Mouse (Mus musculus): ENCODE measurements around the gene Sgip1. TPM values are rescaled to one million over a fixed set of nuclear protein-coding genes. Genes with fewer than 3 reads are reported as not detected.

Gene Sgip1
- 0.10 TPM for polyA plus RNA-seq (2012; fragmentation: generic; extraction: Trizol)

DNA sequence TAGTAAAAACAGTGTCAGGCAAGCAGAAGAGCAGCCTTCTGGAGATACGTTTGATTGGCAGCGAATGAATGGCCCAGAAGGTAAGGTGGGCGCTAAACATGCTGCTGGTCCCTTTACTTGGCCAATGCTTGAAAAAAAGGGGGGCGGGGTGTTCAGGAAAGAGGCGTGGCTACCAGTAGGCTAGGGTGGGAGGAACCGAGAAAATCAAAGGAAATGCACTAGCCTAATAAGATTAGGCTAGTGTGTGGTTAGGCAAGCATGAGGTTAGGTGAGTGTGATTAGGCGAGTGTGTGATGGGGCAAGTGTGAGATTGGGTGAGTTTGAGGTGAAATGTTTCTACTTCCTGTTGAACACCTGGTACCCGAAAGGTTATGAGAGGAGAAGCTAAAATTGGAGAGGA is at the start of gene Sgip1:
Sgip1 (plus strand) TSS at position 11 of the 400 bp plus-strand sequence.
- Histone ChIP-seq H3K79me2 (ENCODE audit: control insufficient read depth, insufficient read depth) (no peaks in the 10 kb centered on the region), H3K27me3 (ENCODE audit: control insufficient read depth, insufficient read depth, insufficient read length) (no peaks in the 10 kb centered on the region), H3K36me3 (ENCODE audit: control insufficient read depth, insufficient read depth) (no peaks in the 10 kb centered on the region), H3ac (ENCODE audit: control insufficient read depth, insufficient read length) (no peak within 1 kb of the TSS), H3K4me3 (no peak within 1 kb of the TSS), H3K4me2 (ENCODE audit: low read depth) (no peak within 1 kb of the TSS)
- no peak for TF ChIP-seq MYOD1 (IDR thresholded peaks at IDR 0.05; ENCODE audit: control insufficient read depth in 1 of 3, insufficient read length in 2 of 3, low read depth in 2 of 3)

DNA sequence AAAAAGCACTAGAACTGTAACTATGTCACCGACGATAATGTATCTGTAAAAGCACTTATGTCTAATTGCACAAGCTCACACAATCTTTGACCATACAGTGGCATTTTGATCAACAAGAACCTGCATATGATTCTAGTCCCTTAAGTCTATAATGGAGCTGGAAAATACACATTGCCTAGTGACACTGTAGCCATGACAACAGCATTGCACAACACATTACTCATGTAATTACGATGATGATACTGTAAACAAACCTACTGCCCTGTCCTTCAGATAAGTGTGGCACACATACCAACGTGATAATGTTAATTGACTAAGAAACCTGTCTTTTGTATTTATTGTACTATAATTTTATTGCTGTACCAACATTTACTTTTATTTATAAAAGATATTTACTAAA is 49.7 kb upstream of the Sgip1 start:
- Histone ChIP-seq H3K4me3 (no peak overlapping the region), H3K4me2 (ENCODE audit: low read depth) (no peak overlapping the region), H3K79me2 (ENCODE audit: control insufficient read depth, insufficient read depth) (no peaks in the 10 kb centered on the region), H3ac (ENCODE audit: control insufficient read depth, insufficient read length) (no peak overlapping the region), H3K27me3 (ENCODE audit: control insufficient read depth, insufficient read depth, insufficient read length) (no peaks in the 10 kb centered on the region), H3K36me3 (ENCODE audit: control insufficient read depth, insufficient read depth) (no peaks in the 10 kb centered on the region)
- no peak for TF ChIP-seq TCF12 (IDR thresholded peaks at IDR 0.05; ENCODE audit: insufficient read depth, poor library complexity, severe bottlenecking)
- no peak for TF ChIP-seq POLR2AphosphoS2 (IDR thresholded peaks at IDR 0.05; ENCODE audit: insufficient read length, low read depth)
- TF ChIP-seq E2F4 (IDR thresholded peaks at IDR 0.05; ENCODE audit: insufficient read depth) = no peak
- TF ChIP-seq SRF (IDR thresholded peaks at IDR 0.05; ENCODE audit: control insufficient read depth, insufficient read length, low read depth) = no peak
- no peak for TF ChIP-seq TCF3 (IDR thresholded peaks at IDR 0.05; ENCODE audit: insufficient read length, low read depth)
- no peak for TF ChIP-seq MYOD1 (IDR thresholded peaks at IDR 0.05; ENCODE audit: control insufficient read depth in 1 of 3, insufficient read length in 2 of 3, low read depth in 2 of 3)
- no peak for TF ChIP-seq USF1 (IDR thresholded peaks at IDR 0.05; ENCODE audit: low read depth)

DNA sequence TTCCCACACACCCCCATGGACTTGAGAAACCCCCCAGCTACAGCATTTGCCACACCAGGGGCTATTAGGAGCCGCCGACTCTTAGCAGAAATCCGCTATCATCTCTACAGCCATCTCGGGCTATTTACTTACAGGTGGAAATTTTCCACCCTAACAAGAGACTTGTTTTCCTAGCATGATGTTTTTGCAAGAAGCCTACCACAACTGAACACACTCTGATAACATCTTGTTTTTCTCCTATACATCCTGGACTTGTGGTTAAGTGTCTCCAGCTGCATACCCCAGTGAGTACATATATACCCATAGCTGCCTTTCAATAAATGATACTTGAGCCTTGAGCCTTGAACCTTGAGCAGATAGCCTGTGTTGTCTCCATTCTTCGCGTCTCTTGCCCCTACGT is 43.1 kb upstream of the Sgip1 start:
- no peak for TF ChIP-seq TCF12 (IDR thresholded peaks at IDR 0.05; ENCODE audit: insufficient read depth, poor library complexity, severe bottlenecking)
- TF ChIP-seq USF1 (IDR thresholded peaks at IDR 0.05; ENCODE audit: low read depth) = no peak
- TF ChIP-seq MYOG (IDR thresholded peaks at IDR 0.05; ENCODE audit: control insufficient read depth in 1 of 3, insufficient read depth in 1 of 3, insufficient read length in 2 of 3, low read depth in 2 of 3) = no peak
- TF ChIP-seq TCF3 (IDR thresholded peaks at IDR 0.05; ENCODE audit: insufficient read length, low read depth) = no peak
- TF ChIP-seq MAX (IDR thresholded peaks at IDR 0.05; ENCODE audit: low read depth) = no peak
- no peaks in the 10 kb centered on the region for H3K27me3 ChIP-seq (ENCODE audit: control insufficient read depth, insufficient read depth, insufficient read length)
- H3K4me2 ChIP-seq (ENCODE audit: low read depth) = no peak overlapping the region
- no peak overlapping the region for H3ac ChIP-seq (ENCODE audit: control insufficient read depth, insufficient read length)
- H3K79me2 ChIP-seq (ENCODE audit: control insufficient read depth, insufficient read depth) = no peaks in the 10 kb centered on the region
- no peaks in the 10 kb centered on the region for H3K36me3 ChIP-seq (ENCODE audit: control insufficient read depth, insufficient read depth)
- no peak overlapping the region for H3K4me3 ChIP-seq

DNA sequence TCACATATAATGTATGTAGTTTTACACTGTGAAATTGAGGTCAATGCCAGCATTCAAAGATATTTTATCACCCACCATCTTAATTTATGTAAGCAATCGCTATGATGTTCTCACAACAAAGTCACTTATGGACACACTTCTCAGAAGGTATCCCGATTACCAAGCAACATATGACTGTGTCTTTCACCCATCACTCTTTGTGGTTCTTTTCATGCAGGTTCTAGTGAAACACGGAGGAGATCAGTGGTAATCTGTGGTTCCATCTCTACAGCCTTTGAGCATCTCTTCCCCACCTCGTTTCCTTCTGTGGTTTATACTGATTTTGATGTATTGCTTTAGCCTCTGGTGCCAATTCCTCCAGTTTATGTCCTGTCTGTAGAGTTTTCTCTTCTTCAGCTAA is 29.4 kb upstream of the Sgip1 start:
- Histone ChIP-seq H3K27me3 (ENCODE audit: control insufficient read depth, insufficient read depth, insufficient read length) (no peaks in the 10 kb centered on the region), H3K79me2 (ENCODE audit: control insufficient read depth, insufficient read depth) (no peaks in the 10 kb centered on the region), H3K4me3 (no peak overlapping the region), H3K4me2 (ENCODE audit: low read depth) (no peak overlapping the region), H3K36me3 (ENCODE audit: control insufficient read depth, insufficient read depth) (no peaks in the 10 kb centered on the region), H3ac (ENCODE audit: control insufficient read depth, insufficient read length) (no peak overlapping the region)
- no peak for TF ChIP-seq MAX (IDR thresholded peaks at IDR 0.05; ENCODE audit: low read depth)
- no peak for TF ChIP-seq SRF (IDR thresholded peaks at IDR 0.05; ENCODE audit: control insufficient read depth, insufficient read length, low read depth)
- no peak for TF ChIP-seq REST (IDR thresholded peaks at IDR 0.05; ENCODE audit: insufficient read depth, insufficient read length)
- no peak for TF ChIP-seq MYOG (IDR thresholded peaks at IDR 0.05; ENCODE audit: control insufficient read depth in 1 of 3, insufficient read depth in 1 of 3, insufficient read length in 2 of 3, low read depth in 2 of 3)
- no peak for TF ChIP-seq E2F4 (IDR thresholded peaks at IDR 0.05; ENCODE audit: insufficient read depth)
- no peak for TF ChIP-seq TCF12 (IDR thresholded peaks at IDR 0.05; ENCODE audit: insufficient read depth, poor library complexity, severe bottlenecking)
- no peak for TF ChIP-seq USF1 (IDR thresholded peaks at IDR 0.05; ENCODE audit: low read depth)
- TF ChIP-seq POLR2A (IDR thresholded peaks at IDR 0.05; ENCODE audit: insufficient read length, low read depth) = no peak
- no peak for TF ChIP-seq TCF3 (IDR thresholded peaks at IDR 0.05; ENCODE audit: insufficient read length, low read depth)
- no peak for TF ChIP-seq CEBPB (IDR thresholded peaks at IDR 0.05; ENCODE audit: insufficient read depth, poor library complexity, severe bottlenecking)
- TF ChIP-seq MYOD1 (IDR thresholded peaks at IDR 0.05; ENCODE audit: control insufficient read depth in 1 of 3, insufficient read length in 2 of 3, low read depth in 2 of 3) = no peak
- no peak for TF ChIP-seq POLR2AphosphoS2 (IDR thresholded peaks at IDR 0.05; ENCODE audit: insufficient read length, low read depth)

DNA sequence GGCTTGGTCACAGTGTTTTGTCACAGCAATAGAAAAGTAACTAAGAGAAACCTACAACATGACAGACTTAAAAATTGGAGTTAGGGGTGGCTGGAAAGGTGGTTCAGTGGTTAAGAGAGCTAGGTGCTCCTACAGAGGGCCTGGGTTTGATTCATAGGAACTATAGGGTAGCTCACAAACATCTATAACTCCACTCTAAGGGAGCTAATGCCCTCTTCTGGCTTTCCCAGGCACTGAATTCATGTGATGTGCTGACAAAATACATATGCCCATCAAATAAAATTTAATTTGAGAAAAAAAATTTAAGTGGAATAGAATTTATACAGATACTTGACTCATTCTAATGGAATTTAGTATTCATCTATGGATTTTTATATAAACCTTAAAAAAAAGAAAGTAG is 25.6 kb upstream of the Sgip1 start:
- Histone ChIP-seq H3K4me3 (no peak overlapping the region), H3K36me3 (ENCODE audit: control insufficient read depth, insufficient read depth) (no peaks in the 10 kb centered on the region)

More for the DNA sequence above, 25.6 kb upstream of the Sgip1 start:
- H3K79me2 ChIP-seq (ENCODE audit: control insufficient read depth, insufficient read depth) = no peaks in the 10 kb centered on the region
- no peaks in the 10 kb centered on the region for H3K27me3 ChIP-seq (ENCODE audit: control insufficient read depth, insufficient read depth, insufficient read length)
- H3ac ChIP-seq (ENCODE audit: control insufficient read depth, insufficient read length) = no peak overlapping the region
- no peak for TF ChIP-seq MAX (IDR thresholded peaks at IDR 0.05; ENCODE audit: low read depth)
- TF ChIP-seq POLR2A (IDR thresholded peaks at IDR 0.05; ENCODE audit: insufficient read length, low read depth) = no peak
- no peak for TF ChIP-seq TCF3 (IDR thresholded peaks at IDR 0.05; ENCODE audit: insufficient read length, low read depth)
- TF ChIP-seq CEBPB (IDR thresholded peaks at IDR 0.05; ENCODE audit: insufficient read depth, poor library complexity, severe bottlenecking) = no peak
- no peak for TF ChIP-seq MYOD1 (IDR thresholded peaks at IDR 0.05; ENCODE audit: control insufficient read depth in 1 of 3, insufficient read length in 2 of 3, low read depth in 2 of 3)
- TF ChIP-seq TCF12 (IDR thresholded peaks at IDR 0.05; ENCODE audit: insufficient read depth, poor library complexity, severe bottlenecking) = no peak
- no peak for TF ChIP-seq MYOG (IDR thresholded peaks at IDR 0.05; ENCODE audit: control insufficient read depth in 1 of 3, insufficient read depth in 1 of 3, insufficient read length in 2 of 3, low read depth in 2 of 3)
- TF ChIP-seq USF1 (IDR thresholded peaks at IDR 0.05; ENCODE audit: low read depth) = no peak
- no peak for TF ChIP-seq POLR2AphosphoS2 (IDR thresholded peaks at IDR 0.05; ENCODE audit: insufficient read length, low read depth)
- TF ChIP-seq E2F4 (IDR thresholded peaks at IDR 0.05; ENCODE audit: insufficient read depth) = no peak
- TF ChIP-seq REST (IDR thresholded peaks at IDR 0.05; ENCODE audit: insufficient read depth, insufficient read length) = no peak
- TF ChIP-seq SRF (IDR thresholded peaks at IDR 0.05; ENCODE audit: control insufficient read depth, insufficient read length, low read depth) = no peak
- H3K4me2 ChIP-seq (ENCODE audit: low read depth) = no peak overlapping the region

Data from myocyte (in vitro differentiated cells).